Mouse (Mus musculus) limb, embryonic 10.5 days (tissue): ENCODE measurements at regions not wholly inside any gene's neighbourhood (a gene's known extent, or its start where the extent isn't known, plus 50 kb on each side); places are given as distances from the start of the nearest gene placed in this dataset.

Source experiments
- DNase-seq: peaks from one replicate; pipeline ENCODE4 v3.0.0-alpha.2; 2017; ENCODE audit warnings: low spot score
- H3K27ac ChIP-seq: fragments of 300-500 bp; sonication (generic); 2 replicates; pipeline ENCODE4 v1.5.1; 2016; ENCODE audit warnings: mild to moderate bottlenecking
- H3K27me3 ChIP-seq: fragments of 300-500 bp; sonication (generic); 2 replicates; pipeline ENCODE4 v1.6.1; 2016; ENCODE audit warnings: low read depth, mild to moderate bottlenecking; ENCODE audit not compliant: poor library complexity, severe bottlenecking
- H3K36me3 ChIP-seq: fragments of 300-500 bp; sonication (generic); 2 replicates; pipeline ENCODE4 v1.6.1; 2016; ENCODE audit warnings: mild to moderate bottlenecking, moderate library complexity
- H3K4me1 ChIP-seq: fragments of 300-500 bp; sonication (generic); 2 replicates; pipeline ENCODE4 v1.6.1; 2016
- H3K4me3 ChIP-seq: fragments of 300-500 bp; sonication (generic); 2 replicates; pipeline ENCODE4 v1.5.1; 2016; ENCODE audit warnings: mild to moderate bottlenecking, moderate library complexity
- H3K9me3 ChIP-seq: fragments of 300-500 bp; sonication (generic); replicated peaks from 2 replicates; pipeline ENCODE4 v1.6.1; 2016; ENCODE audit warnings: mild to moderate bottlenecking
- WGBS: fragments of 180-500 bp; shearing (Covaris S2); methylation state at CpG from one replicate; pipeline ENCODE4 v1.1.7; 2016; 5-methylcytosine and 5-hydroxymethylcytosine counted together

GRCm38 (mm10) chr6:52495855-52496254 is 144.3 kb downstream of the Hibadh start:
- Histone ChIP-seq H3K27me3 (peaks cover 6% of the 10 kb centered on the region; the same call in 1 of the 2 replicates), H3K4me3 (no peak overlapping the region), H3K4me1 (peaks cover 5% of the 10 kb centered on the region), H3K27ac (no peak overlapping the region), H3K36me3 (no peaks in the 10 kb centered on the region), H3K9me3 (no peaks in the 10 kb centered on the region)
- DNase-seq, result no peak
- WGBS, result 50% methylated on average over 5 of the region's 5 CpGs
